Mouse (Mus musculus) adrenal gland, adult (tissue): ENCODE data around the gene Islr2.
"Not testable (repeated sequence)": the region's sequence is repeated elsewhere in the genome, so short reads cannot be mapped to it uniquely, and the experiment has no call there.

Experiments used
- DNase-seq, 2 experiments: peaks; one replicate each; pipeline ENCODE4 v3.0.0; 2022 to 2023; ENCODE audit warnings: low spot score in 1 of 2; ENCODE audit not compliant: inconsistent age in 2 of 2

Islr2 gene

DNA sequence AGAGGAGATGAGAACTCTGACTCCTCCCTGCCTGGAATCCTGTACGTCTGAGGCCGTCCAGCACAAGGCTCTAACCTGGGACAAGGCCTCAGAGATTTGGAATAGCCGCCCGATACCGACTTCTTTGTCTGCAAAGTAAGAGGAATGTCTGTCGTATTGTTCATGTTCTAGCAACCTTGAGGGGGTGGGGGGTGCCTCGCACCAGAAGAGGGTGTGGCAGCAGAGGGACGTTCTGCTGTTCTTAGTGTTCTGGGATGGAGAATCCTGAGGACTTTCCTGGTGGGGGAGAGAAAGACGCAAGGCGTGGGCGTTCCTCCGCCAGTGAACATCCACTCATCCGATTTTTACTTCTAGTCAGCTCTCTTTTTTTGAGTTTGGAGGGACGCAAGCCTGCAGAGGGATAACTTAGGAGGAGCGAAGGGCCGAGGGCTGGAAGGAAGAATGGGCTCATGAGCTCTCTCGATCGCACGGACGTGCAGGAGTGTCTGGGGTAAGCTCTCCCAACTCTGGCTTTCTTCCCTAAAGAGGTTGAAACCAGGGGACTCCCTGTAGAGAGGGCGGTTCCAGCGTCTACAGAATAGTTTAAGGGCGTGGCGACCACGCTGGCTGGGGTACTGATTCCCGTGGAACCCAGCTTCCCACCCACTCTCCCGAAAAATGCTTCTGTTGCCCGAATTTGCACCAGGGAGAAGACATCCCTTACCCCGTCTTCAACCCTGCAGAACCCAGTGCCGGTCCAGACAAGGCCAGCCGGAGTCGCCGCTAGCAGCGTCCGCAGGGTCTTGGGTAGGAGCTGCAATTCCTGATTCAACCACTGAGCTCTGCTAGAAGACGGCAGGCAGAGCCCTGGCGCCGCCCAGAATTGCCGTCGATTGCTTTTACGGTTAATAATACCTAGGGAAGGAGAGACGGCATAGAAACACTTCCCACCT, at the start of gene Islr2, which contains the start of gene Islr:
Gene Islr2, minus strand, starts transcription at position 804 of the 932 bp plus-strand sequence.
Gene Islr, minus strand, starts transcription at position 791 of the 932 bp plus-strand sequence.
- DNase-seq: peak; percentile 80 to 92

DNA sequence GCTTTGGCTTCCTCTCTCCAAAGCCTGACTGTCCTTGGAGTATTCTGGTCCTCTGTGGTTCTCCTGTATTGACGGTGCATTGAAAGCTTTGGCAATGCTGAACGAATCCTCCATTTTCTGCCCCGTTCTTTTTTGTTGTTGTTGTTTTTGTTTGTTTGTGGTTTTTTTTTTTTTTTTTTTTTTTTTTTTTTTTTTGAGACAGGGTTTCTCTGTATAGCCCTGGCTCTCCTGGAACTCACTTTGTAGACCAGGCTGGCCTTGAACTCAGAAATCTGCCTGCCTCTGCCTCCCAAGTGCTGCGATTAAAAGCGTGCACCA, 49.6 kb upstream of the Islr2 start:
- not testable (repeated sequence) for DNase-seq

DNA sequence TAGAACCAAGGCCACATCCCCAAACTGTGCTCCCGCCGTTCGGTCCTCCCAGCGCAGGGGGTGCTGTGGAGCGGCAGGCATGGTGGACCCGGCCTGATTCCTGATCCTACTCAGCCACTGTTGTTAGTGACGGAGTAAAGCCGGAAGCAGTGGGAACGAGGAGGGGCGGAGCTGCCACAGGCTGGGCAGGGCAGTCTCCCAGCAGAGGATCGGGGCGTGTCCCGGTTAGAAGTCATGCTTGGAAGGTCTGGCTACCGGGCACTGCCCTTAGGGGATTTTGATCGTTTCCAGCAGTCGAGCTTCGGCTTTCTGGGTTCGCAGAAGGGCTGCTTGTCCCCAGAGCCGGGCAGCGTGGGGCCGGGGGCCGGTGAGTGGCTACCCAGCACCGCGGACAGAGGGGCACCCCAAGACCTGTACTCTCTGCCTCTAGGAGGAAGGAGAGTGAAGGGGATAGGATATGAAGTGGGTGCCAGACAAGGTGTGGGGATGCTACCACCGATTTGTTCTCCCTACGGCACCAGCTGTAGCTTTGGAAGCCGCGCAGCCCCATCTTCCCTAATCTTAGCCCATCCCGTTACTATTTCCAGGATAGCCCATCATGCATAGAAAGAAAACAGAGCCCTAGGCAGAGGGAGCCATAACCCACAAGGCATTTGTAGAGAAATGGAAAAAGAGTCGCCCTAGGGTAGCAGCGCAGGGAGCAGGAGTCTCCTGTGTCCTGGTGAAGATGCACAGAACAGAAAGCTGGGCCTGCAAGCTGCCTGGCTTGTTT, 49.1 kb upstream of the Islr2 start, which contains the start of gene Stoml1:
Gene Stoml1, plus strand, starts transcription at position 132 of the 772 bp plus-strand sequence.
- DNase-seq: peak; percentile 96 to 98

DNA sequence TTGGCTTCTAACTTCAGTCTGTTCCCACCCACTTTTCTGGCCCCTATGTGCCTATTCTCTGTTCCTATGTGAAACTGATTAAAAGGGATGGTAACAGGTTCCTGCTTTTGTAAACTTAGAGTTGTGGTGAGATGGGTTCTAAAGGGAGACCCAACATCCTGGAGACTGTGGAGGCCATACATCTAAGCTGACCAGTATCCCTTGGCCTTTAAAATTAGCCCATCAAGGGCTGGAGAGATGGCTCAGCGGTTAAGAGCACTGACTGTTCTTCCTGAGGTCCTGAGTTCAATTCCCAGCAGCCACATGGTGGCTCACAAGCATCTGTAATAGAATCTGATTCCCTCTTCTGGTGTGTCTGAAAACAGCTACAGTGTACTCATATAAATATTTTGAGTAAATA, 46.6 kb upstream of the Islr2 start:
- DNase-seq: not testable (repeated sequence)

DNA sequence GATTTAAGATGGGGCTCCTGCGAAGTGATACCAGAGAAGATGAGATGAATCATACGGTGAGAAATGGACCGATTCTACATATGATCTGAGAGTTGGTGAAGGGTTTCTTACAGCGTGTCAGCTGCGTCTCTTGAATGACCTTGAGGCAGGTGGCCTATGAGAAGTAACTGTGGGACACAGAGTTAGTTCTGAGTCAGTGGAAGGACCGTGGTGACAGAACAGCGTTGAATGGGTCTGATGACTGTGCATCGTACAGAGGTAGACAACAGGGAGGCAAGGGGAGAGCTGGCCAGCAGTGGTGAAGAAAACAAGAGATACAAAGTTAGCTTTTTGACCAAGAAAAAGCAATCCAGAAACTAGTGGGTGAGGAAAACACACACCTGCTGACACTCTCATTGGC, 46.2 kb upstream of the Islr2 start:
- no peak for DNase-seq

DNA sequence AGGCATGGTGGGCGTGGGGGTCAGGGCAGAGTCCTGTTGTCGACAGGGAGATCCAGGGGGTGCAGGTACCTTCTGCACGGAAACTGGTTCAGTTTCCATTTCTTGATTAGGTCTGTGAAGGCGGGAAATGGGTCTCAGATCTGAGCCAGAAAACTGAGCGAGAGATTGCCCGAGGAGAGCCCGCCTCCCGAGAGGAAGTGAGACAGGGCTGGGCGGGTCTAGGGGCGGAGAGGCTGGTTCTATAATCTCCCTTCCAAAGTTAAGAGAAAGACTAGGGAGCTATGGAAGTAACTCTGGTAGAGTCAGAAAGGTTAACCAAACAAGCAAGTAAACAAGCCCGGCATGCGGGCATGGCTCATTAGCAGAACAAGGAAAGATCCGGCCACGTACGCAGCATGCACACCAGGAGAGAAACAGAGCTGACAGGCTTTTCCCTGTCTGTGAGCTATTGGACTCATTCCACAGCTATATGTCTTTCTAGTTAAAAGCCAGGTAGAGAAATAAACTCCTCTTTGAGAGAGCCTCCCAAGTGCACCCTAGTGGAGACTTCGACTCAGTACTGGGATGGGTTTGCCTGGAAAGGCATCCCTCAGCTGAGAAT, 45.6 kb upstream of the Islr2 start, which contains the start of gene Pml:
Gene Pml, minus strand, starts transcription at position 195 of the 601 bp plus-strand sequence.
- DNase-seq: peak; percentile 84 to 95

DNA sequence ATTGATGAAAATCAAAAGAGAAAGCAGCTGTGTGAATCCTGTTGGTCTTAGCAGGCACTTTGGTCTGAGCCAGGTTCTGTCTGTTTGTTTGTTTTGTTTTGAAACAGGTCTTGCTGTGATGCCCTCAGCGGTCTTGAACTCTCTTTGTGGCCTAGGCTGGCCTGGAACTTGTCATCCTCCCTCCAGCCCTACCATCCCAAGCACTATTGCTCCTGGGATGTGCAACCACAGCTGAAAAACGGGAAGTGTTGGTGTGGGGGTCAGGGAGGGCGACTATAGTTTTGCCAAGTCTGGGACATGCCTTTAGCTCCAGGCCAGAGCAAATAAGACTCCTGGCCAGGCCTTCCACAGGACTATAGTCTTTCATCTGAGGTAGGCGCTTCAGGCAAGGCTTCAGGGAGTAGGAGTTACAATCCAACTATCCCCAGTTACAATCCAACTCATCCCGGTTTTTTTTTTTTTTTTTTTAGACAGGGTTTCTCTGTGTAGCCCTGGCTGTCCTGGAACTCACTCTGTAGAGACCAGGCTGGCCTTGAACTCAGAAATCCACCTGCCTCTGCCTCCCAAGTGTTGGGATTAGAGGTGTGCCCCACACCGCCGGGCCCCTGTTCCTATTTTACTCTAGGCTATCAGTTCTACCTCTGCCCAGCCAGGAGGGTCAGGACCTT, 44.8 kb upstream of the Islr2 start:
- DNase-seq: peak in 1 of 2 experiments; percentile 47

DNA sequence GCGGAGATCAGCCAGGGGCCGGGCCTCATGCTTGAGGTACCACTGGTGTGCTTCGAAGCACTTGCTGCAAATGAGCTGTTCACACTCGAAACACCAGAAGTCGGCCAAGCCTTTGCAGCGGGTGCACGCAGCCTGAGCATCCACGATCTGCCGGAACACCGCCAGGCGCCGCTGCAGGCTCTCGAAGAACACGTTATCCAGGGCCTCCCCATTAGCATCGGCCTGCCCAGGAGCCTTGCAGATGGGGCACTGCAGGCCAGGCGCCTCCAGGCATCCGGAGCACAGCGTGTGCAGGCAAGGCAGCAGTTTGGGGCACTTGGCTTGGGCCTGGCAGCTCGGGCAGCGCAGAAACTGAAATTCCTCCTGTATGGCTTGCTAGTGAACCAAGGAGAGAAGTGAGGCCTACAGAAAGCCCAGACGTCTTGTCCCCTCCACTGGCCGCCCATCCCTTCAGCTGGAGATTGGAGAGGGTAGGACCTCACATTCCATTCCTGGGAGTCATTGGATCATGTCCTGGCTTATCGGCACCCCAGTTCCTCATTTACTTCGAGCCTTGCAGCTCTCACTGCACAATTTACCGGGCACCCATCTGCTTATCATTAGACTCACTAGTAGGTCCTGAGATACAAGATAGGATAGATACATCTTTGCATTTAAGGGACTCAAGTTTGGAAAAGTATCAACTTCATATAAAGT, 43.1 kb upstream of the Islr2 start:
- peak; percentile 88 to 94 for DNase-seq

DNA sequence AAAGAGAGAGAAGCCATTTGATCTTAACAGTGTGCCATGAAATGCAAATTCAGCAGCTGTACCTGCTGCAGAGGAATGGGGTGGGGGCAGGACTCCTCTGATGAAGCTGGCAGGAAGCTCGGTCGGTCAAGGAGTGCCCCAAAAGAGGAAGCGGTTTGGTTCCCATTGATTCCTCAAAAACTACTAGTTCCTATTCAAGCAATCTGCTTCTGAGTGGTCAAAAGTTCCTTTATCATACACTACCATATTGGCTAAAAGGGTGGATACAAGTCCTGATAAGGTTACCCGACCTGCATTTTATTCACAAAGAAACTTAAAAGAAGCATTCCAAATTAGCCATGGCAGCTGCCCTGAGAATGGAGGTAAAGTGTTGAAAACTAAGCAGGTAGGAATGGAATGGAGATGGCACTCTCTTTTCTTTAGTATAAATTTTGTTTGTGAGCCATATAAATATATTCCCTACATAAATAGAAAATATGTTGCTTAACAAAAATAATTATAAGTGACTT, 42.0 kb upstream of the Islr2 start:
- no peak for DNase-seq

DNA sequence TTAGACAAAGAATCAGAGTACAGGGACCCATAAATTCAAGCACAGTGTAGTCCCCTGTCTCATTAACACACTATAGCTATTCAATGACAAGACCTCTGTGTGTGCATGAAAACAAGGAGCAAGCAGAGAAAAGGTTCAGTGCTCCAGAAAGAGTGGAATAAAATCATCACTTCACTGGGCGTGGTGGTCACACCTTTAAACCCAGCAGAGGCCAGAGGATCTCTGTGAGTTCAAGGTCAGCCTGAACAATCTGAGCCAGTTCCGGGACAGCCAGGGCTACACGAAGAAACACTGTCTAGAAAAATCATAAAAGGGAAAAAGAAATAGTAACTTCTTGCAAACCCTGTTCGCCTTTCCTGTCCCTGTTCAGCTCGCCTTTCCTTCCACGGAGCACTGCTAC, 39.6 kb upstream of the Islr2 start:
- no peak for DNase-seq

DNA sequence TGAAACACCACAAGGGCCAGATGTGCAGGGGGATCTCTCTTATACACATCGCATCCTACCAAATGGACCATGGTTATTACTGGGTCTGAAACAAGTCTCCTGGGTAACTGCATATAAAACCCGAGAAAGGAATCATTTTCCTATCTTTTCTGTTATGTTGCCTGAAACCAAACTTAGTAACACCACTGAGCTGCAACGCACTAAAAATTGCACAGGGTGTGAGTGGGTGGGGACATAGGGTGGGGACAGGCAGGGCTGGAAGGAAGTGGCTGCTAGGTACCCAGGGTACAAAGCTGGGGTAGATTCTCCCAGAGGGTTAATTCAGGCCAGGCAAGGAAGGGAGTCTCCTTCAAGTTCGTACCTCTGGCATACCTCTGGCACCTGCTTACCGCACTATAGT, 38.6 kb upstream of the Islr2 start:
- no peak for DNase-seq

DNA sequence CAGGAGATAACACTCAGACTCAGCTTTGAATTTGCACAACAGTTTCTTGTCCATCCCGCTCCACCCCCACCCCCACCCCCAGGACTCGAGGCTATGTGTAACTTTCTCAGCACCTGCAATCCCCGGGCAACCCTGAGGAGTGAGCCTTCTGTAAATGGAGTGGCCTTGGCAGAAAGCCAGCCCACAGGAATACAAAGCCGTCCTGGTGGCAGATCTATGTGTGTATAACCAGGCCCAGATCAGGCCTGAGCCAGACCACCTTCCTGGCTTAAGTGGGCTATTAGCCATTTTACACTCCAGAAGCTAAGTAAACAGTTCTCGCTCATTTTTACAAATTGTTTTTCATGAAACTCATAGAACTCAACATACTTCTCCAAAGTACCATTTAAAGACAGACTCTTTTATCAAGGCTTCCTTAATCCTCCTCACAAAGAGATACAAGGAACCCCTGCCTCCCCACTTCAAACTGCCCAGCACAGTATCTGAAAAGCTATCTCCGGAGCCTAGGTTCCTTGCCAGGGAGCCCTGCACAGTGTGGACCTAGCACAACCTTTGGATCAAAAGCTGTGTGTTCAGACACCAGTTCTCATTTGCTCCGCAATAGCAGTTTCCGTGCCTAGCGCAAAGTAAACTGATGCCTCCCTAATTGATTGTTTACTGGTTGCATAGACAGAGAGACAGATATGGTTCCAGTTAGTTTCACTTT, 37.8 kb upstream of the Islr2 start:
- DNase-seq: peak; percentile 68 to 88

DNA sequence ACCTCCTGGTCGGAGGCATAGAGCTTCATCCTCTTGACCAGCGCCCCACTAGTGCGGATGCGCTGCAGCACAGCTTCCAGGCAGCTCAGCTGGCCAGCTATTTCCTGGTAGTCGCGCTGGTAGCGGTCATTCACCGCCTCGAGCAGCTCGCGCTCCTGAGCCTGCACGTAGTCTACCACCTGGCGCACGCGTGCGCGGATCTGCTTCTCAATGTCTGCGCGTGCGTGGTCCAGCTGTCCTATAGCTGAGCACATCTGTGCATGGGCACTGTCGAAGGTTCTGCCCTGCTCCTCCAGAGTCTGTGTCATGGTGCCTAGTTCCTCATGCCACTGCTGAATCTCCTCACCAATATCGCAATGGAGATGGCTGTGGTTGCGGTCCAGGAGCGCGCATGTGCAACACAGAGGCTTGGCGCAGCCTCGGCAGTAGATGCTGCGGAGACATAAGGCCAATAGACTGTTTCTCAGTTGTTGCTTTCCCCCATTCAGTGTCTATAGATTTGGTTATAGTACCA, 30.4 kb upstream of the Islr2 start:
- no peak for DNase-seq

DNA sequence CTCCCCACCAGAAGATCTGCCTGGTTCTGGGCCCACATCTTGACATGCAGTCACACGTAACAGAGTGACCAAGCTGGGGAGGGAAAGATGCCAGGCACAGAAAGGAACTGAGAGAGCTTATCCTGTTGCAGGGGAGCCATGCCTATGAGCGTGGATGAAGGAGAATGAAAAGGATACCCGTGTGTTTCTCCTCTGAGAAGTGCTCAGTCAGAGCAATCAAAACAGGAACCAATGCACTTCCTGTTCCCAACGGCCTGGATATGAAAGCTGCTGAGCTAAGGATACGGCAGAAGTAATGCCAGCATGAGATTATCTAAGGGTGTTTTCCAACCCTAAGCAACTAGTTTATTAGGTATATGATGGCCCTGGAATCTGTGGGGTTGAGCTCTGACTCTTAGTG, 28.3 kb upstream of the Islr2 start:
- DNase-seq: no peak

DNA sequence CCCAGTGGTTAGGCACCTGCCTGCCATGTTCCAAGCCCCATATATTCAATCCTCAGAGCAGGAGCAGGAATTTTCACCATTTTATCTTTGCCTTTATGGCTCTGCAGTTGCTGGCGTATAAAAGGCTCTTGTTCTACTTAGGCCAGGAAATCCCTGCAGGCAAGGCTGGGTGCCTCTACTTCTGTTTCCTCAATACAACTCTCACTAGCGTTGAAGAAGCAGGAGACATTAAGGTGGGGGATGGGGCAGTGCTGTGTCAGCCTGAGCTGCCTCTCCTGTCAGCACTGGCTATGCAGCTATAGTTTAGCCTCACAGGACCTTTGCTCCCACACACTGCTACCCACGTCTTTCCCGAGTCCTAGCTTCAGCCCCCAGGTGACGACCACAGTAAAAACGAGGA, 27.6 kb upstream of the Islr2 start:
- DNase-seq: no peak

DNA sequence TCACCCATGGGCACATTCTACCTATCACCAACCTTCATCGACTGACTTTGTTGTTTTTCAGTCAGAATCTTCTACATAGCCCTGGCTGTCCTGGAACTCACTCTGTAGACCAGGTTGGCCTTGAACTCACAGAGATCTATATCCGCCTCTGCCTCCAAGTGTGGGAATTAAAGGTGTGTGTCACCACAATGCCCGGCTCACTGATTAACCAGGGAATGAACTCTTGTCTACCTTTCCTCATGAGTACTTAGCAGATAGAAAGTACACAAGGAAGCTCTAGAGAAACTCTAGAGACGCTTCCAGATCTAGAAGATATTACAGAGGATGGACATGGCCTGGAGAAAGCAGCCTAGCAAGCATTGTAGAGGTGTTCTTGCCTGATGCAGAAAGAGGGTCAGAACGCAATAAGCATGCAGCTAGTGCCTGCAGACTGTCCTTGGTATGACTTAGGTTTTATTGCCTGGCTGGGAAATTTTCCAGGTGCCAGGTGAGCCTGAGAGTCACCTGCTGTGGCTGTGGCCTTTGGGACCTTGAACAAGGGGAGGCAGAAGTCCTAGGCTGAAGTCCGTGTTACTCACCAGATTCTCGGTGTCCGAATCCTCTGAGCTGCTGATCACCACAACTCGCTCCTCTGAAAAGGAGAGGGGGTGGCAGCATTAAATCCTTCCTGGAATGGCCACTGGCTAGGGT, 24.8 kb upstream of the Islr2 start:
- DNase-seq: no peak

DNA sequence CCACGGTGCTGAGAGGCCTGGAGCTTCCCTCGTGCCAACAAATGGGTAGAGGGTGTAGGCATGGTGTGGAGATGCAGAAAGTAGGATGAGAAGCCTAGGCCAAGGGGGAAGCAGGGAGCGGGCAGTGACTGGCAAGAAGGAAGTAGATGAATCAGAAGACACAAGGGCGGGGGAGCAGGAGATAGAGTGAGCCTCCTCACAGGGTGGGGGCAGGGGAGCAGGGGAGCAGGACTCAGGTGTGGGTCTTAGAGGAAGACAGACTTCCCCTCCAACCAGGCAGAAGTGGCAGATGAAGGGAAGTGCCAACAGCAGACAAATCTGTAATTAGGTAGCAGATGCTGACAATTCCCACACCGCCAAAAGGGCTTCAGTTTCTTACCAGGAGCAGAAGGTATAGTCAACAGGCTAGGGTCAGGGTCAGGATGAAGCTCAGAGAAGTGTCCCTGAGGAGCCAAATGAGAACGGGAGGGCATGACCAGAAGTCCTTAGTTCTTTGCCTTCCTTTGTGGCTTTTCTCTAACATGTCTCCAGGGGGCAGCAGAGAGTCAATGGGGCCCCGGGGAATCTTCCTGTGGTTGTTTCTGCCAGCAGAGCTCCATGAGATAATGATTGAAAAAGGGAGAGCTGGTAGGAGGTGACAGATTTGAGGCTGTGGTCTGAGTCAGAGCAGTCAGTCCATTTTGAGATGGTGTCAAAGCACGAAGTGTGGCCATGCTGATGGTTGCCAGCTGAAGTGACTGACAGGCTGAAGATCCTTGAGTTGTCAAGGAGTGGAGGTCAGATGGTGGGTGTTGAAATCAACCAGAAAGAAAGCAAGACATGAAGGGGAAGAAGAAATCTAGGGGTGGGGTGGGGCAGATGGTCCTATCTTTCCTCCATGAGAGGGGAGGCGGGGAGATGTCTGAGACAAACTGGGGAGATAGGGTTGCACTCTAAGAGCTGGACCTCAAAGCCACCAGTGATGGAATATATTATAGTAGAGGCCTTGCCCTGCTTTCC, 22.1 kb upstream of the Islr2 start:
- DNase-seq: peak; percentile 62 to 89
